Mouse (Mus musculus) CH12.LX (cell line): ENCODE measurements around the gene Parp4.

ENCODE experiments used
- IRF4 ChIP-seq: IDR thresholded peaks from 2 replicates; pipeline ENCODE4 v1.6.1; 2014; ENCODE audit warnings: low read depth, mild to moderate bottlenecking, inconsistent platforms, low read length, improper control_type of control experiment
- POLR2A ChIP-seq: IDR thresholded peaks from 2 replicates; pipeline ENCODE4 v1.6.1; 2011; ENCODE audit warnings: low read depth, mild to moderate bottlenecking, improper control_type of control experiment, low read length
- USF1 ChIP-seq: IDR thresholded peaks from 2 replicates; pipeline ENCODE4 v1.6.1; 2014; ENCODE audit warnings: low read depth, mild to moderate bottlenecking, inconsistent platforms, low read length, improper control_type of control experiment
- ZC3H11A ChIP-seq: IDR thresholded peaks from 2 replicates; pipeline ENCODE4 v1.6.1; 2012; ENCODE audit warnings: low read depth, mild to moderate bottlenecking, inconsistent platforms, low read length, improper control_type of control experiment
- ZMIZ1 ChIP-seq: IDR thresholded peaks from 2 replicates; pipeline ENCODE4 v1.6.1; 2012; ENCODE audit warnings: low read depth, mild to moderate bottlenecking, inconsistent platforms, low read length, improper control_type of control experiment
- ZNF384 ChIP-seq: IDR thresholded peaks from 2 replicates; pipeline ENCODE4 v1.6.1; 2012; ENCODE audit warnings: low read depth, low read length, improper control_type of control experiment, inconsistent platforms

GRCm38 (mm10) chr14:56582294-56582693 is 6.9 kb downstream of the Parp4 start:
- TF ChIP-seq ZC3H11A (no peak), IRF4 (no peak), ZNF384 (no peak), POLR2A (no peak), USF1 (no peak), ZMIZ1 (no peak)
